Mouse (Mus musculus): ENCODE measurements around the gene Sec1. TPM values are rescaled to one million over a fixed set of nuclear protein-coding genes. Genes with fewer than 3 reads are reported as not detected.

Gene Sec1
- polyA plus RNA-seq, 1 experiment = 3.7 TPM

GRCm38 (mm10) chr7:45726419-45726818 lies 32.2 kb upstream of the Sec1 start:
- Histone ChIP-seq H3K4me3 (replicated peaks; ENCODE audit: extremely low read depth, low read depth, low read length) (no peak overlapping the region), H3K4me1 (ENCODE audit: control insufficient read depth, insufficient read depth, low read length) (no peaks in the 10 kb centered on the region)
- WGBS = 92% methylated on average over 10 of the region's 10 CpGs
- TF ChIP-seq POLR2A (IDR thresholded peaks at IDR 0.05; ENCODE audit: borderline replicate concordance, extremely low read depth, low read depth, low read length) (no peak), CTCF (IDR thresholded peaks at IDR 0.05; ENCODE audit: insufficient read depth, low read length) (no peak)
- DNase-seq = no peak

DNA sequence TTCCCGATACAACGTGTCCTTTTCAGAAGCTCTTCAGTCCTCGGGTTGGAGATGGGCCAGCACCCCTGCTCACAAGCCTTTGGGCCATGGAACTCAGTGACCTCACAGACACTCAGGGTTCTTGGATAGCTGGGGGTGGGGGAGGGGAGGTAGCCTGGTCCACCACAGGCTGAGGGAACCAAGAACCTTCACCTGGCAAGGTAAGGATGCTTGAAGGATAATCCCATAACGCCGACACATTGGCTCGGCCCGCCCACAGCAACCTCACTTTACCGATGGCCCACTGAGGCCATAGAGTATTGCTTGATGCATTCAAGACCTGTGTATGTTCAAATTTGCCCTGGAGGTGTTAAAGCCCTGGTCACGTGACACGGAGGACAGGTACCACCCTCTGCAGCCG lies 31.5 kb upstream of the Sec1 start, which contains the start of gene Spaca4:
Gene Spaca4 (minus strand): TSS at position 101 of the 400 bp plus-strand sequence.
- DNase-seq = no peak
- TF ChIP-seq CTCF (IDR thresholded peaks at IDR 0.05; ENCODE audit: insufficient read depth, low read length) (no peak), POLR2A (IDR thresholded peaks at IDR 0.05; ENCODE audit: borderline replicate concordance, extremely low read depth, low read depth, low read length) (no peak)
- H3K4me1 ChIP-seq (ENCODE audit: control insufficient read depth, insufficient read depth, low read length) = no peaks in the 10 kb centered on the region
- 88% methylated on average over 11 of the region's 11 CpGs for WGBS
- H3K4me3 ChIP-seq (replicated peaks; ENCODE audit: extremely low read depth, low read depth, low read length) = no peak within 1 kb of the TSS

DNA sequence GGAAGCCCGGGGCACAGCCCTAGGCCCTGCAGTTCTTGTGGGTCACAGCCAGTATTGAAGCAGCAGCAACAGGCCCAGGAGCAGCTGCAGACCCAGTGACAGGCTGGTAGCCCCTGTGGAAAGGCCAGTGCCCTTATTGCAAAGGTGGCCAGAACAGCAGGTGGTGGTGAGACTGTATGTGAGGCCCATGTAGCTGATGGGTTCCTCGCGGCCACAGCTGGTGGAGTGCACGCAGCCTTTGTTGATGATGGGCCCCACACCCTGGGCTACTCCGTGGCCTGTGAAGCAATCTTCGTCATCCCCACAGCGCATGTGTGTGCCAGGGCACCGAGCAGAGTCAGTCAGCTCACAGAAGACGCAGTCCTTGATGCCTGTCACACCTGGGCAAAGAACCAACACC lies 30.9 kb upstream of the Sec1 start:
- TF ChIP-seq CTCF (IDR thresholded peaks at IDR 0.05; ENCODE audit: insufficient read depth, low read length) (no peak), POLR2A (IDR thresholded peaks at IDR 0.05; ENCODE audit: borderline replicate concordance, extremely low read depth, low read depth, low read length) (no peak)
- WGBS = 87% methylated on average over 9 of the region's 9 CpGs
- DNase-seq = no peak
- Histone ChIP-seq H3K4me1 (ENCODE audit: control insufficient read depth, insufficient read depth, low read length) (no peaks in the 10 kb centered on the region; the same call in 1 of the 2 replicates), H3K4me3 (replicated peaks; ENCODE audit: extremely low read depth, low read depth, low read length) (no peak overlapping the region)

GRCm38 (mm10) chr7:45723781-45724180 lies 29.6 kb upstream of the Sec1 start:
- 87% methylated on average over 14 of the region's 14 CpGs for WGBS
- no peak for TF ChIP-seq POLR2A (IDR thresholded peaks at IDR 0.05; ENCODE audit: borderline replicate concordance, extremely low read depth, low read depth, low read length)
- TF ChIP-seq CTCF (IDR thresholded peaks at IDR 0.05; ENCODE audit: insufficient read depth, low read length) = no peak
- no peak for DNase-seq
- Histone ChIP-seq H3K4me1 (ENCODE audit: control insufficient read depth, insufficient read depth, low read length) (peaks cover 5% of the 10 kb centered on the region), H3K4me3 (replicated peaks; ENCODE audit: extremely low read depth, low read depth, low read length) (no peak overlapping the region)

GRCm38 (mm10) chr7:45723301-45723700 lies 29.1 kb upstream of the Sec1 start:
- TF ChIP-seq CTCF (IDR thresholded peaks at IDR 0.05; ENCODE audit: insufficient read depth, low read length) (no peak), POLR2A (IDR thresholded peaks at IDR 0.05; ENCODE audit: borderline replicate concordance, extremely low read depth, low read depth, low read length) (no peak)
- H3K4me1 ChIP-seq (ENCODE audit: control insufficient read depth, insufficient read depth, low read length) = peaks cover 8% of the 10 kb centered on the region
- 82% methylated on average over 4 of the region's 4 CpGs for WGBS
- DNase-seq = no peak
- H3K4me3 ChIP-seq (replicated peaks; ENCODE audit: extremely low read depth, low read depth, low read length) = no peak overlapping the region

DNA sequence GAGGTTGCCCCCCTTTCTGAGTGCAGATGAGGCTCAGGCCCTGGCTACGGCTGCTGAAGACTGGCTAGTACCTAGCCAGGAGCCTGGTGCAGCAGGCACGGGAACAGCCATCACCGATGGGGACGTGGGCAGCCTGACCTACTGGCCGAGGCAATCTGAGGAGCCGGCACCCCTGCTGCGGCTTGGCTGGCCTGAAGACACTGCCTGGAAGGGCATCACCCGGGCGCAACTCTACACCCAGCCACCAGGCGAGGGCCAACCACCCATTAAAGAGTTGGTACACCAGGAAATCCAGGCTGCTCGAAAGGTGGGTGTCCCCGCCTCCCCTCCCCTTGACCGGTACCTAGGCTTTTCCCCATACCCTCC lies 28.1 kb upstream of the Sec1 start:
- no peak for DNase-seq
- peaks cover 8% of the 10 kb centered on the region for H3K4me1 ChIP-seq (ENCODE audit: control insufficient read depth, insufficient read depth, low read length)
- TF ChIP-seq CTCF (IDR thresholded peaks at IDR 0.05; ENCODE audit: insufficient read depth, low read length) (no peak), POLR2A (IDR thresholded peaks at IDR 0.05; ENCODE audit: borderline replicate concordance, extremely low read depth, low read depth, low read length) (no peak)
- H3K4me3 ChIP-seq (replicated peaks; ENCODE audit: extremely low read depth, low read depth, low read length) = no peak overlapping the region
- WGBS = 71% methylated on average over 13 of the region's 13 CpGs

- WGBS = 69% methylated on average over 13 of the region's 13 CpGs
These were observed 27.6 kb upstream of the Sec1 start for GRCm38 (mm10) chr7:45721642-45722347.

GRCm38 (mm10) chr7:45721234-45721571 lies 27.0 kb upstream of the Sec1 start:
- 63% methylated on average over 7 of the region's 7 CpGs for WGBS
- H3K4me1 ChIP-seq (ENCODE audit: control insufficient read depth, insufficient read depth, low read length) = peaks cover 8% of the 10 kb centered on the region
- DNase-seq = no peak
- no peak overlapping the region for H3K4me3 ChIP-seq (replicated peaks; ENCODE audit: extremely low read depth, low read depth, low read length)
- TF ChIP-seq CTCF (IDR thresholded peaks at IDR 0.05; ENCODE audit: insufficient read depth, low read length) (no peak), POLR2A (IDR thresholded peaks at IDR 0.05; ENCODE audit: borderline replicate concordance, extremely low read depth, low read depth, low read length) (no peak)

More at GRCm38 (mm10) chr7:45721642-45722347, 27.6 kb upstream of the Sec1 start:
- TF ChIP-seq CTCF (IDR thresholded peaks at IDR 0.05; ENCODE audit: insufficient read depth, low read length) (no peak), POLR2A (IDR thresholded peaks at IDR 0.05; ENCODE audit: borderline replicate concordance, extremely low read depth, low read depth, low read length) (no peak)
- H3K4me1 ChIP-seq (ENCODE audit: control insufficient read depth, insufficient read depth, low read length) = peaks cover 8% of the 10 kb centered on the region
- DNase-seq = no peak
- no peak overlapping the region for H3K4me3 ChIP-seq (replicated peaks; ENCODE audit: extremely low read depth, low read depth, low read length)

GRCm38 (mm10) chr7:45720413-45721233 lies 26.4 kb upstream of the Sec1 start, which contains the start of gene Fam83e:
Gene Fam83e (plus strand): TSS chr7:45721212.
- H3K4me1 ChIP-seq (ENCODE audit: control insufficient read depth, insufficient read depth, low read length) = peaks cover 13% of the 10 kb centered on the region
- WGBS = 69% methylated on average over 14 of the region's 14 CpGs
- no peak for TF ChIP-seq POLR2A (IDR thresholded peaks at IDR 0.05; ENCODE audit: borderline replicate concordance, extremely low read depth, low read depth, low read length)
- no peak for TF ChIP-seq CTCF (IDR thresholded peaks at IDR 0.05; ENCODE audit: insufficient read depth, low read length)
- DNase-seq = no peak
- no peak within 1 kb of the TSS for H3K4me3 ChIP-seq (replicated peaks; ENCODE audit: extremely low read depth, low read depth, low read length)

Data from lung, adult 2 months (tissue).